Mouse (Mus musculus): ENCODE results near the gene Noxred1.

DNA sequence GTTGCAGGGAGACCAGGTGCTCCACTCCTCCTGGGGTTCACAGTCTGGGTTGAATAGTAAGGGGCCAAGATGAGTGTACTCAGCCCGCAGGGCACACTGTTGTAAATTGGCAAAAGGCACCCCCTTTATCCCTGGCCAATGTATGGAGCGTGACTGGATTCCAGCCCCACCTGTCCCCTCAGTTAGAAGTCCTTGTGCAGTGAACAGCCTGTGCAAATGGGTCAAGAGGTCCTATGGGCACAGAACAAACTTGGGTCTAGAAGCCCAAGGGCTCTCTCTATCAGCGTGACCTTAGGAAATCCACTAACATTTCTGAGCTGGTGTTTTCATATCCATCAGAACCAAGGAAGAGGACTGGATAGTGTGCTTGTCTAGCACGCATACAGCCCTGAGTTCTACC is 44.2 kb upstream of the Noxred1 start:
- TF ChIP-seq RCOR1 (IDR thresholded peaks at IDR 0.05; ENCODE audit: low read depth, low read length) (no peak), TCF12 (IDR thresholded peaks at IDR 0.05; ENCODE audit: low read depth, low read length) (no peak), POLR2AphosphoS5 (IDR thresholded peaks at IDR 0.05; ENCODE audit: borderline replicate concordance, low read depth, low read length) (no peak), CHD2 (IDR thresholded peaks at IDR 0.05; ENCODE audit: low read length) (no peak), ZNF384 (IDR thresholded peaks at IDR 0.05; ENCODE audit: low read depth, low read length) (no peak), MEF2A (IDR thresholded peaks at IDR 0.05; ENCODE audit: extremely low read depth, insufficient replicate concordance, low read depth, low read length, poor library complexity, severe bottlenecking) (no peak), POLR2A (IDR thresholded peaks at IDR 0.05; ENCODE audit: control insufficient read depth in 1 of 2, insufficient read depth in 1 of 2, low read depth in 1 of 2, low read length in 2 of 2, poor library complexity in 1 of 2) (no peak)
